Mouse (Mus musculus): ENCODE data around the gene Spib. TPM values are rescaled to one million over a fixed set of nuclear protein-coding genes. Genes with fewer than 3 reads are reported as not detected.
A peak's percentile ranks its signal among the peaks of the same experiment; 100 is the strongest.

The Spib gene
- total RNA-seq (2015; ENCODE audit: low replicate concordance) (1.7 and 1.9 TPM in 2 replicates), total RNA-seq (2017; ENCODE audit: low replicate concordance) (1.9 and 2.6 TPM in 2 replicates)

- no peak for ATAC-seq (replicated peaks; ENCODE audit: low FRiP score, poor library complexity, severe bottlenecking)
Measured at GRCm38 (mm10) chr7:44531946-44532732, at the start of gene Spib. Spib (minus strand) TSS chr7:44532071.

- ATAC-seq (replicated peaks; ENCODE audit: low FRiP score, poor library complexity, severe bottlenecking) = no peak
Measured at GRCm38 (mm10) chr7:44581637-44582036, 49.8 kb upstream of the Spib start.

GRCm38 (mm10) chr7:44576333-44576844, 44.5 kb upstream of the Spib start:
- ATAC-seq (replicated peaks; ENCODE audit: low FRiP score, poor library complexity, severe bottlenecking) = no peak

GRCm38 (mm10) chr7:44572956-44573484, 41.1 kb upstream of the Spib start:
- no peak for ATAC-seq (replicated peaks; ENCODE audit: low FRiP score, poor library complexity, severe bottlenecking)

GRCm38 (mm10) chr7:44572213-44572701, 40.4 kb upstream of the Spib start, which contains the start of gene Napsa:
Napsa (plus strand) TSS chr7:44572380.
- no peak for ATAC-seq (replicated peaks; ENCODE audit: low FRiP score, poor library complexity, severe bottlenecking)

- ATAC-seq (replicated peaks; ENCODE audit: low FRiP score, poor library complexity, severe bottlenecking) = no peak
Measured at GRCm38 (mm10) chr7:44571811-44572210, 39.9 kb upstream of the Spib start.

- no peak for ATAC-seq (replicated peaks; ENCODE audit: low FRiP score, poor library complexity, severe bottlenecking)
Measured at GRCm38 (mm10) chr7:44570989-44571388, 39.1 kb upstream of the Spib start.

GRCm38 (mm10) chr7:44568803-44569202, 36.9 kb upstream of the Spib start:
- no peak for ATAC-seq (replicated peaks; ENCODE audit: low FRiP score, poor library complexity, severe bottlenecking)

GRCm38 (mm10) chr7:44565414-44565813, 33.5 kb upstream of the Spib start:
- ATAC-seq (replicated peaks; ENCODE audit: low FRiP score, poor library complexity, severe bottlenecking) = no peak

GRCm38 (mm10) chr7:44564486-44564885, 32.6 kb upstream of the Spib start:
- no peak for ATAC-seq (replicated peaks; ENCODE audit: low FRiP score, poor library complexity, severe bottlenecking)

- no peak for ATAC-seq (replicated peaks; ENCODE audit: low FRiP score, poor library complexity, severe bottlenecking)
Measured at GRCm38 (mm10) chr7:44563284-44563683, 31.4 kb upstream of the Spib start.

GRCm38 (mm10) chr7:44560435-44561400, 28.8 kb upstream of the Spib start:
- ATAC-seq (replicated peaks; ENCODE audit: low FRiP score, poor library complexity, severe bottlenecking) = peak; percentile 84

- no peak for ATAC-seq (replicated peaks; ENCODE audit: low FRiP score, poor library complexity, severe bottlenecking)
Measured at GRCm38 (mm10) chr7:44557629-44558028, 25.8 kb upstream of the Spib start.

- ATAC-seq (replicated peaks; ENCODE audit: low FRiP score, poor library complexity, severe bottlenecking) = peak; percentile 92
Measured at GRCm38 (mm10) chr7:44553826-44554225, 22.0 kb upstream of the Spib start, which contains the start of gene Nr1h2. Nr1h2 (minus strand) TSS chr7:44553951.

- peak; percentile 57 for ATAC-seq (replicated peaks; ENCODE audit: low FRiP score, poor library complexity, severe bottlenecking)
Measured at GRCm38 (mm10) chr7:44553196-44553764, 21.4 kb upstream of the Spib start.

GRCm38 (mm10) chr7:44552141-44552908, 20.5 kb upstream of the Spib start:
- ATAC-seq (replicated peaks; ENCODE audit: low FRiP score, poor library complexity, severe bottlenecking) = no peak

GRCm38 (mm10) chr7:44551731-44552130, 19.9 kb upstream of the Spib start:
- no peak for ATAC-seq (replicated peaks; ENCODE audit: low FRiP score, poor library complexity, severe bottlenecking)

GRCm38 (mm10) chr7:44551301-44551700, 19.4 kb upstream of the Spib start:
- no peak for ATAC-seq (replicated peaks; ENCODE audit: low FRiP score, poor library complexity, severe bottlenecking)

GRCm38 (mm10) chr7:44550409-44550678, 18.5 kb upstream of the Spib start:
- no peak for ATAC-seq (replicated peaks; ENCODE audit: low FRiP score, poor library complexity, severe bottlenecking)

Measured in erythroblast, adult 5-6 weeks (primary cell).